Mouse (Mus musculus) liver, adult 2 months (tissue): ENCODE results near the gene Gm39566.

Experiments
- CTCF ChIP-seq: fragments of 200-500 bp; IDR thresholded peaks from 2 replicates; pipeline ENCODE4 v1.5.1; 2011; ENCODE audit warnings: low read depth, low read length, control low read depth
- POLR2A ChIP-seq: fragments of 200-500 bp; IDR thresholded peaks from 2 replicates; pipeline ENCODE4 v1.6.1; 2011; ENCODE audit warnings: low read length, control low read depth; ENCODE audit not compliant: insufficient read depth; ENCODE audit errors: extremely low read depth

GRCm38 (mm10) chr11:69853994-69854393, 38.9 kb upstream of the Gm39566 start:
- no peak for TF ChIP-seq POLR2A
- TF ChIP-seq CTCF: no peak
